Mouse (Mus musculus) forebrain, embryonic 14.5 days (tissue): ENCODE measurements at regions not wholly inside any gene's neighbourhood (a gene's known extent, or its start where the extent isn't known, plus 50 kb on each side); places are given as distances from the start of the nearest gene placed in this dataset.

Experiments
- ATAC-seq: fragments of 200-750 bp; cut with Nextera tagmentation; 2 replicates; pipeline ENCODE4 v1.8.0; 2017; ENCODE audit warnings: mild to moderate bottlenecking, moderate library complexity
- DNase-seq: peaks from one replicate; pipeline ENCODE4 v3.0.0-alpha.2; 2015; ENCODE audit warnings: low spot score
- H3K27ac ChIP-seq: fragments of 300-500 bp; sonication (generic); 2 replicates; pipeline ENCODE4 v1.5.1; 2014; ENCODE audit warnings: low read depth, mild to moderate bottlenecking, control low read depth, low read length, moderate library complexity
- H3K27me3 ChIP-seq: fragments of 300-500 bp; sonication (generic); replicated peaks from 2 replicates; pipeline ENCODE4 v1.6.1; 2014; ENCODE audit warnings: low read length, control low read depth, mixed read lengths; ENCODE audit not compliant: control insufficient read depth, insufficient read depth
- H3K36me3 ChIP-seq: fragments of 300-500 bp; sonication (generic); 2 replicates; pipeline ENCODE4 v1.6.1; 2014; ENCODE audit warnings: low read length, control low read depth; ENCODE audit not compliant: control insufficient read depth, insufficient read depth
- H3K4me1 ChIP-seq: fragments of 300-500 bp; sonication (generic); 2 replicates; pipeline ENCODE4 v1.6.1; 2014; ENCODE audit warnings: antibody characterized with exemption, low read length, control low read depth; ENCODE audit not compliant: control insufficient read depth, insufficient read depth
- H3K4me2 ChIP-seq: fragments of 300-500 bp; sonication (generic); 2 replicates; pipeline ENCODE4 v1.6.1; 2014; ENCODE audit warnings: mild to moderate bottlenecking, control low read depth, low read length
- H3K4me3 ChIP-seq: fragments of 300-500 bp; sonication (generic); 2 replicates; pipeline ENCODE4 v1.5.1; 2014; ENCODE audit warnings: low read depth, low read length, control low read depth
- H3K9ac ChIP-seq: fragments of 300-500 bp; sonication (generic); 2 replicates; pipeline ENCODE4 v1.6.1; 2014; ENCODE audit warnings: mild to moderate bottlenecking, low read length, control low read depth, moderate library complexity
- H3K9me3 ChIP-seq: fragments of 300-500 bp; sonication (generic); replicated peaks from 2 replicates; pipeline ENCODE4 v1.6.1; 2016; ENCODE audit warnings: low read length, control low read depth, mixed read lengths; ENCODE audit not compliant: control insufficient read depth
- WGBS: fragments of 180-500 bp; shearing (Covaris S2); extraction: QIAGEN DNeasy Blood & Tissue Kit; methylation state at CpG from one replicate; pipeline ENCODE4 v1.1.7; 2014; 5-methylcytosine and 5-hydroxymethylcytosine counted together

GRCm38 (mm10) chr7:136003291-136003690, 287.1 kb upstream of the Mki67 start:
- no peak for ATAC-seq
- no peak overlapping the region for H3K9ac ChIP-seq

GRCm38 (mm10) chr7:136007796-136008455, 291.8 kb upstream of the Mki67 start:
- H3K4me2 ChIP-seq, result peak overlapping the region; percentile 33
- H3K27me3 ChIP-seq, result no peaks in the 10 kb centered on the region; the same call in 1 of the 2 replicates
- H3K36me3 ChIP-seq, result no peaks in the 10 kb centered on the region
- no peak overlapping the region for H3K27ac ChIP-seq
- peak overlapping the region; percentile 1; the same call in 1 of the 2 replicates for H3K4me3 ChIP-seq
- H3K9ac ChIP-seq, result no peak overlapping the region
- H3K4me1 ChIP-seq, result peaks cover 7% of the 10 kb centered on the region; the same call in 1 of the 2 replicates
- ATAC-seq (peak; percentile 72; the same call in 1 of the 2 replicates), DNase-seq (peak; percentile 74)
- no peaks in the 10 kb centered on the region for H3K9me3 ChIP-seq
- 22% methylated on average over 23 of the region's 23 CpGs for WGBS

More at GRCm38 (mm10) chr7:136003291-136003690, 287.1 kb upstream of the Mki67 start:
- Histone ChIP-seq H3K9me3 (no peaks in the 10 kb centered on the region), H3K4me1 (peaks cover 5% of the 10 kb centered on the region; the same call in 1 of the 2 replicates), H3K4me2 (no peak overlapping the region), H3K4me3 (no peak overlapping the region), H3K27me3 (no peaks in the 10 kb centered on the region), H3K36me3 (no peaks in the 10 kb centered on the region), H3K27ac (no peak overlapping the region)
- DNase-seq, result no peak
- WGBS, result 90% methylated on average over 2 of the region's 2 CpGs

DNA sequence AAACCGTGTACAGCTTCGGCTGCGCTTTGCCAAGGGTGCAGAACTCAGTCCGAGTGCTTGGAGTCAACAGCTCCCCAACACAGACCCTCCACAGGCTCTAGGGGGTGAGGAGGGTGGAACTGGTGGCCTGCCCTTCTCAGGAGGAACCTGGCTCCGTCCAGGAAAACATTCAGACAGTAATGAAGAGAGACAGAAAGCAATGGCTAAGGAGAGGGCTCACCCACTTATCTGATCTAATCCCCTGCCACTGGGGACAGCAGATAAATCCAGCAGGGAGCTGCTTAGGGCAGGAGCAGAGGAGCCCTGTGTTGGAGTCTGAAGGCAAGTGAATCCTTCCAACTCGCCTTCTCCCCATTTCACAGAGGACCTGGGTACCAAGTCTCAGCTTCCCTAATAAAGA, 292.3 kb upstream of the Mki67 start:
- Histone ChIP-seq H3K9me3 (no peaks in the 10 kb centered on the region), H3K4me2 (peak overlapping the region; percentile 33; the same call in 1 of the 2 replicates), H3K4me3 (no peak overlapping the region), H3K27me3 (no peaks in the 10 kb centered on the region; the same call in 1 of the 2 replicates), H3K36me3 (no peaks in the 10 kb centered on the region), H3K27ac (no peak overlapping the region), H3K4me1 (peaks cover 7% of the 10 kb centered on the region; the same call in 1 of the 2 replicates), H3K9ac (no peak overlapping the region)
- no peak for ATAC-seq
- no peak for DNase-seq
- WGBS, result 47% methylated on average over 6 of the region's 6 CpGs

DNA sequence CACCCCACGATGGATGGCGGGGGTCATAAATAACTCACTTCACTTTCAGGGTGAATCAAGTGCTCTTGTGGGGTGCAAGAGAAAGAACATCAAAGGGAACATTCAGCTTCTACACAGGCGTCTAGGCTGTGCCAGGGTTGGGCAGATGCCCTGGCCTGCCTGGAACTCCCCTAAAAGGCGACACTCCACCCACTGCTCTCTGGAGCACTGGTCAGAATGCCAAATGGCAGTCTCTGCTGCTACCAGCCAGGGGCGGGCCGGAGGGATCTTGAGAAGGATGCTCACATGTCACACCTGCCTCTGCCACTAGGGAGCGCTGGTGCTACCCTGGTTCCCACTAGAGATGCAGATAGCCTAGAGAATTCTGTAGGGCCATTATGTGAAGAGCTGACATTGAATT, 293.9 kb upstream of the Mki67 start:
- Histone ChIP-seq H3K27ac (no peak overlapping the region), H3K9ac (no peak overlapping the region), H3K36me3 (no peaks in the 10 kb centered on the region), H3K9me3 (no peaks in the 10 kb centered on the region), H3K4me2 (no peak overlapping the region), H3K4me3 (no peak overlapping the region), H3K4me1 (peaks cover 7% of the 10 kb centered on the region; the same call in 1 of the 2 replicates), H3K27me3 (no peaks in the 10 kb centered on the region; the same call in 1 of the 2 replicates)
- WGBS, result 61% methylated on average over 7 of the region's 7 CpGs
- no peak for ATAC-seq
- DNase-seq, result peak; percentile 39

DNA sequence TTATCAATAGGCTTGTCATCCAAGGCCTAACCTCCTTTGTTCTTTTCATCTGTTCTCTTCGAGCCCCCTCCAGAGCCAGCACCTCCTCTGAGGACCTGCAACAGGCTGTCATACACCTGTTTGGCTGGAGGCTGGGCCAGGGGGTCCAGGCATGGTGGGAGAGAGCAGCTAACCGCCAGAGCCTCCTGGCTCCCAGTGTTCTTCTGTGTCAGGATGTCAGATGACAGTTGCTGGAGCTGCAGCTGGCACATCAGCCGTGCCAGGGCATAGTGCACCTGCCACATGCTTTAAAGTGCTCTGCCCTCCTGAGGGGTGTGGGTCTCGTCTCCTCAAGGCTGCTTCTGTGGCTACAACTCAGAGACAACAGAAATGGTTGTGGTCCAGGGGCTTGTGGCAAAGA, 298.5 kb upstream of the Mki67 start:
- H3K4me3 ChIP-seq, result no peak overlapping the region
- H3K9me3 ChIP-seq, result no peaks in the 10 kb centered on the region
- H3K36me3 ChIP-seq, result no peaks in the 10 kb centered on the region
- H3K27ac ChIP-seq, result no peak overlapping the region
- H3K9ac ChIP-seq, result no peak overlapping the region
- no peak for ATAC-seq
- no peaks in the 10 kb centered on the region for H3K27me3 ChIP-seq
- 57% methylated on average over 4 of the region's 4 CpGs for WGBS
- DNase-seq, result no peak
- H3K4me2 ChIP-seq, result no peak overlapping the region
- no peaks in the 10 kb centered on the region for H3K4me1 ChIP-seq

GRCm38 (mm10) chr7:136016918-136017317, 300.8 kb upstream of the Mki67 start:
- no peak for DNase-seq
- no peaks in the 10 kb centered on the region for H3K36me3 ChIP-seq
- H3K27ac ChIP-seq, result no peak overlapping the region
- H3K9me3 ChIP-seq, result no peaks in the 10 kb centered on the region
- ATAC-seq, result no peak
- no peak overlapping the region for H3K4me2 ChIP-seq
- 83% methylated on average over 8 of the region's 8 CpGs for WGBS
- no peaks in the 10 kb centered on the region for H3K27me3 ChIP-seq
- H3K4me3 ChIP-seq, result no peak overlapping the region
- no peaks in the 10 kb centered on the region for H3K4me1 ChIP-seq
- no peak overlapping the region for H3K9ac ChIP-seq

GRCm38 (mm10) chr7:136020577-136020976, 304.4 kb upstream of the Mki67 start:
- Histone ChIP-seq H3K9me3 (no peaks in the 10 kb centered on the region), H3K9ac (no peak overlapping the region), H3K4me2 (no peak overlapping the region), H3K4me1 (no peaks in the 10 kb centered on the region), H3K27ac (no peak overlapping the region), H3K27me3 (no peaks in the 10 kb centered on the region), H3K36me3 (no peaks in the 10 kb centered on the region), H3K4me3 (no peak overlapping the region)
- WGBS, result 60% methylated on average over 7 of the region's 7 CpGs
- ATAC-seq, result no peak
- DNase-seq, result no peak

- ATAC-seq, result no peak
- no peaks in the 10 kb centered on the region for H3K9me3 ChIP-seq
- H3K4me3 ChIP-seq, result no peak overlapping the region
- no peaks in the 10 kb centered on the region for H3K4me1 ChIP-seq
- H3K27me3 ChIP-seq, result no peaks in the 10 kb centered on the region
- H3K27ac ChIP-seq, result no peak overlapping the region
- no peak for DNase-seq
- H3K4me2 ChIP-seq, result no peak overlapping the region
- H3K36me3 ChIP-seq, result no peaks in the 10 kb centered on the region
- WGBS, result 70% methylated on average over 2 of the region's 2 CpGs
- H3K9ac ChIP-seq, result no peak overlapping the region
Observed at GRCm38 (mm10) chr7:136021071-136021470, 304.9 kb upstream of the Mki67 start.

DNA sequence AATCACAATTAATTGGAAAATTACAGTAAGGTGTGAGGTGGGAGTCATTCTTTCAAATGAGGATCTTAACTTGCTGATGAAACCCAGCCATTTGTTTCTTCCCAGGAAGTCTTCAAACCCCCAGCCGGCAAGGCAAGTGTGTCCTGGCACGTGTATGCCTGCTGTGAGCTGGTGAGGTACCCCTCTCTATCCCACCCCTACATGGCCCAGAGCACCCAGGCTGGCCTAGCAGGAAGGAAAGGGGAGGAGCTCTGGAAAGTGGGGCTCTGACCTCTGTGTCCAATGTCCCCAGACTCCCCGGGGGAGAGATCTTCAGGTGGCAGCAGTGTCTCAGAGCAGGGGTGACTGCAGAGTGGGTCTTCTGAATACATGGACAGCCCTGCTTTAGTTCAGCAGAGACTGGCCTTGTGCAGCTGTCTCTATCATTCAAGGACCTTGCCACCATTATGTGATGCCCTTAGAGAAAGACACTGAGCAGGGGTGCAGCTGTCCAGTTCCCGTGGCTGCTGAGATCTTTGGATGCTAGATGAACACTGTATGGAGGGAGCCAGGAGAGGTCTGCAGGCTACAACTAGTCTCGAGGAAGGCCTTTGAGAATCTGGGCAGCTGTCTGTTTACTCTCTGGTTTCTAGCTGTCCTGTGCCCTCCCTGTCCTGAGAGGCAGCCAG, 306.8 kb upstream of the Mki67 start:
- ATAC-seq (no peak), DNase-seq (no peak)
- H3K4me3 ChIP-seq, result no peak overlapping the region
- no peaks in the 10 kb centered on the region for H3K27me3 ChIP-seq
- H3K4me1 ChIP-seq, result no peaks in the 10 kb centered on the region
- H3K9ac ChIP-seq, result no peak overlapping the region
- no peaks in the 10 kb centered on the region for H3K36me3 ChIP-seq
- H3K9me3 ChIP-seq, result no peaks in the 10 kb centered on the region
- H3K27ac ChIP-seq, result no peak overlapping the region
- no peak overlapping the region for H3K4me2 ChIP-seq
- WGBS, result 77% methylated on average over 5 of the region's 5 CpGs
